Mouse (Mus musculus) CD4-positive, CD25-positive, alpha-beta regulatory T cell, adult 9 weeks (primary cell): ENCODE data around the gene Srsf11. TPM values are rescaled to one million over a fixed set of nuclear protein-coding genes. Genes with fewer than 3 reads are reported as not detected.

Source experiments
- polyA plus RNA-seq: library from polyadenylated mRNA; unstranded; fragments of 100-300 nt; shearing (Covaris generic); gene quantifications from one replicate; pipeline ENCODE4 v1.2.1, GENCODE M21; 2017

The Srsf11 gene
- 187 TPM for polyA plus RNA-seq

DNA sequence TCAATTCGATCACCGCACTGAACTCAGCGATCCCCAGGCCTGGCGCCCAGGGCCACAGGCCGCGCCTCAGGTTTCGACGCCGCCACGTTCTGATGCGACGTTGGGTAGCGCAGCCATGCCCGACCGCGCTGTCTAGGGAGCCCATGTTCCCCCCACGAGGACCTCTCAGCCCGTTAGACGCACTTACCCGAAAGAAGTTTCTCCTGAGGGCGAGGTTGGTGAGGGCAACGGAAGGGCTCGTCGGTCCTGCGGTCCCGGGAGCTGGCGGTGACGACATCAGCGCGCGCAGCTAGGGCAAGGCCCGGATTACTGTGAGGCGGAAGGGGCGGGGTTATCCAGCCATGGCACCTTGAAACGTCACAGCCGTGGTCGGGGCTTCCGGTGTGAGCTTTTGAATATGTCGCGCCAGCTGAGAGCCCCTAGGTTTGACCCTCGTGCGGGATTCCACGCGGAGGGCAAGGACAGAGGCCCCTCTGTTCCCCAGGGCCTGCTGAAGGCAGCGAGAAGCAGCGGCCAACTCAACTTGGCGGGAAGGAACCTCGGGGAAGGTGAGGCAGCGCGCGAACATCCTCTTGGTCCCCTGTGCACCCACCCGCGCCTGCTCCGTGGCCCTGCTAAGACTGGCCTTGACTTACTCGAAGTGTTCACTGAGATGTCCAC is at the start of gene Srsf11, which contains the start of gene Lrrc40:
Gene Srsf11, minus strand, starts transcription at position 311 of the 660 bp plus-strand sequence.
Gene Lrrc40, plus strand, starts transcription at position 334 of the 660 bp plus-strand sequence.

Other genes with a start within 250 kb of the Srsf11 start
- gene Cth, start 111.6 kb downstream of the Srsf11 start, polyA plus RNA-seq = not detected
- gene Ankrd13c, start 89.4 kb downstream of the Srsf11 start, polyA plus RNA-seq = 15.2 TPM
- 30.0 TPM for gene Lrrc40, start within 50 bp of the Srsf11 start, polyA plus RNA-seq